Mouse (Mus musculus) kidney, embryonic 16.5 days (tissue): ENCODE data around the gene 0610040J01Rik. TPM values are rescaled to one million over a fixed set of nuclear protein-coding genes. Genes with fewer than 3 reads are reported as not detected.
A peak's percentile ranks its signal among the peaks of the same experiment; 100 is the strongest.

Experiments used
- ATAC-seq: fragments of 200-750 bp; cut with Nextera tagmentation; 2 replicates; pipeline ENCODE4 v1.8.0; 2017; ENCODE audit warnings: moderate TSS enrichment; ENCODE audit not compliant: low FRiP score, low TSS enrichment
- H3K27ac ChIP-seq: fragments of 300-500 bp; sonication (generic); 2 replicates; pipeline ENCODE4 v1.5.1; 2014; ENCODE audit warnings: low read length
- H3K27me3 ChIP-seq: fragments of 300-500 bp; sonication (generic); 2 replicates; pipeline ENCODE4 v1.6.1; 2014; ENCODE audit warnings: low read length, control low read depth, mixed read lengths; ENCODE audit not compliant: insufficient read depth
- H3K36me3 ChIP-seq: fragments of 300-500 bp; sonication (generic); 2 replicates; pipeline ENCODE4 v1.6.1; 2014; ENCODE audit warnings: low read length, control low read depth, mixed read lengths; ENCODE audit not compliant: insufficient read depth
- H3K4me1 ChIP-seq: fragments of 300-500 bp; sonication (generic); 2 replicates; pipeline ENCODE4 v1.6.1; 2014; ENCODE audit warnings: low read length, control low read depth, mixed read lengths; ENCODE audit not compliant: insufficient read depth
- H3K4me2 ChIP-seq: fragments of 300-500 bp; sonication (generic); replicated peaks from 2 replicates; pipeline ENCODE4 v1.6.1; 2014; ENCODE audit warnings: low read depth, low read length
- H3K4me3 ChIP-seq: fragments of 300-500 bp; sonication (generic); 2 replicates; pipeline ENCODE4 v1.5.1; 2014; ENCODE audit warnings: mild to moderate bottlenecking, low read length
- H3K9ac ChIP-seq: fragments of 300-500 bp; sonication (generic); replicated peaks from 2 replicates; pipeline ENCODE4 v1.6.1; 2014; ENCODE audit warnings: low read length
- H3K9me3 ChIP-seq: fragments of 300-500 bp; sonication (generic); 2 replicates; pipeline ENCODE4 v1.6.1; 2016; ENCODE audit warnings: low read length, control low read depth
- WGBS: fragments of 180-500 bp; shearing (Covaris S2); extraction: QIAGEN DNeasy Blood & Tissue Kit; methylation state at CpG from one replicate; pipeline ENCODE4 v1.1.7; 2014; 5-methylcytosine and 5-hydroxymethylcytosine counted together
- polyA plus RNA-seq: library from polyadenylated mRNA; unstranded; fragments of >200 nt; fragmentation: Nextera tagmentation; extraction: Ambion mirVana; gene quantifications from 2 replicates; pipeline ENCODE4 v1.2.1, GENCODE M21; 2015

0610040J01Rik gene
- polyA plus RNA-seq, 1 experiment from 2014 or later: 66.3 TPM

DNA sequence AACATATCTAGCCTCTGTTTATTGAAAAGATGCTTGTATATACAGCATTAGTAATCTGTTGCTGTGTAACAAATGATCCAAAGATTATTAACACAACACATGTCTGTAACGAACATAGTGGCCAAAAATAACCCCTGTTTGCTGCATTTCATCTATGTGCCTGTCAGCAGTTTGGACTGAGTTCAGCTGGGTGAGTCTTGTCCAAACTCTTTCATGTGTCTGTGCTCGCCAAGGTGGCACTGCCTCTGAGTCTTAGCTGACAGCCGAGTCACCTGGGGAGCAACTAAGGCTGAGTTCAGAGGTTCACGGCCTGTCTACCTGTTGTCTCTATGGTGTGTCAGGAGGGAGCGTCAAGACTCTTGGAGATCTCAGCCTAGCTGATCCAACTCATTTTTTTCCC is 5.1 kb downstream of the 0610040J01Rik start:
- no peaks in the 10 kb centered on the region for H3K36me3 ChIP-seq
- no peak overlapping the region for H3K4me2 ChIP-seq
- no peak overlapping the region for H3K4me3 ChIP-seq
- ATAC-seq: no peak
- no peak overlapping the region for H3K27ac ChIP-seq
- no peaks in the 10 kb centered on the region for H3K27me3 ChIP-seq
- 62% methylated on average over 5 of the region's 5 CpGs for WGBS
- H3K4me1 ChIP-seq: peaks cover 32% of the 10 kb centered on the region
- H3K9ac ChIP-seq: no peak overlapping the region
- no peaks in the 10 kb centered on the region for H3K9me3 ChIP-seq

DNA sequence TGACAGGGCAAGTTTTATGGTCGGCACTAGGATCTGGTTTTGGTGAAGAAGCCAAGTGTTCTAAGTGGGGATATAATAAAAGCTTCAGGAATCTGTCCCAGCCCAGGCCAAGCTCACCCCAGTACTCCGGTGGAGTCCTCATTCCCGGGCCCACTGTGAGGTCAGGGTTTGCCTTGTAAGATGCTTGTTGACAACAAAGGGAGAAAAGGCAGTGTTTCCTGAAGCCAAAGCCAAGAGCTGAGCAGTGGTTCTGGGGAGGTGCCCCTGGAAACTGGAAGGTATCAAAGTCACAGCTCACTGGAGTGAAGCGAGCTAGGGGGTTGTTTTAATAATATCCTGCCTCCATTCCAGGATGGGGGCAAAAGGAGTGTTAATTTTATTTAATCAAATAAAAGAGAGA is 6.8 kb downstream of the 0610040J01Rik start:
- Histone ChIP-seq H3K27ac (peak overlapping the region; percentile 79), H3K9me3 (no peaks in the 10 kb centered on the region), H3K4me2 (no peak overlapping the region), H3K9ac (no peak overlapping the region), H3K27me3 (no peaks in the 10 kb centered on the region), H3K36me3 (no peaks in the 10 kb centered on the region), H3K4me3 (no peak overlapping the region), H3K4me1 (peaks cover 42% of the 10 kb centered on the region)
- peak; percentile 64 for ATAC-seq
- 7% methylated on average over 4 of the region's 4 CpGs for WGBS

DNA sequence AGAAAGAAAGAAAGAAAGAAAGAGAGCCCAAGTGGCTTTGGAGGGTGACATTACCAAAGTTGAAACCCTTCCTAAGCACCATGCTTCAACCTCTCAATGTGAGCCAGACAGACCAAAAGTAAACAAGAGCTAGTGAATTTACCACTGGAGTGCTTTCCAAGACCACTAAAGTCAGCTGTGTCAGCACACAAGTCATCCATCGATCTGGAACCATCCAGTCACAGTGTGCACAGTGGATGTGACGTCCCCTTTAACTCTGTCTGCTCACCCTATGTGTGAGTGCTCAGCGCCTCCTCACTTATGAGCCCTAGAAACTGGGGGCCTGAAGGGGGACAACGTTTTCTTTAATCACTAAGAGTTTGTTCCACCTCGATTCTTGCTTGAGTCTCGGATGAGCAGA is 7.4 kb downstream of the 0610040J01Rik start:
- 37% methylated on average over 6 of the region's 6 CpGs for WGBS
- Histone ChIP-seq H3K4me2 (no peak overlapping the region), H3K36me3 (no peaks in the 10 kb centered on the region), H3K9me3 (no peaks in the 10 kb centered on the region), H3K4me1 (peaks cover 46% of the 10 kb centered on the region), H3K9ac (no peak overlapping the region), H3K4me3 (no peak overlapping the region), H3K27ac (peak overlapping the region; percentile 61), H3K27me3 (no peaks in the 10 kb centered on the region)
- ATAC-seq: peak; percentile 72

DNA sequence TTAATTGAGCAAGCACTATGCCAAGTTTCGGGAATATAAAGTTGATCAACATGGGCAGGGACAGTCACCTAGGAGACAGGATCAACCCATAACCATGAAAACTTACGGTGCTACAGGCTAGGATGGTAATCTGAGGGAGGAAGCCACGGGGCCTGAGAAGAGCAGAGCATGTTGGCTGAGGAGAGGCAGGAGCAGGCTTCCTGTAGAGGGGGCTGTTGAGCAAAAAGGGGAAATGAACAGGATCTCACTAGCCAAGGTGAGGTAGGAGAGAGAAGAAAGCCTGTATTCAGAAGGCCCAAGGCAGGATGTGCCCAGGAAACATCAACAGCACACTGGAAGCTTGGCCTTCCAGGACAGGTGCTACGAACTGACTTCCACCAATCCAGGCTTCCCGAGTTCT is 9.0 kb downstream of the 0610040J01Rik start:
- ATAC-seq: no peak
- no peak overlapping the region for H3K9ac ChIP-seq
- H3K9me3 ChIP-seq: no peaks in the 10 kb centered on the region
- peaks cover 49% of the 10 kb centered on the region for H3K4me1 ChIP-seq
- no peak overlapping the region for H3K4me2 ChIP-seq
- no peaks in the 10 kb centered on the region for H3K36me3 ChIP-seq
- no peak overlapping the region for H3K4me3 ChIP-seq
- WGBS: 88% methylated on average over 5 of the region's 5 CpGs
- no peak overlapping the region for H3K27ac ChIP-seq
- H3K27me3 ChIP-seq: no peaks in the 10 kb centered on the region

DNA sequence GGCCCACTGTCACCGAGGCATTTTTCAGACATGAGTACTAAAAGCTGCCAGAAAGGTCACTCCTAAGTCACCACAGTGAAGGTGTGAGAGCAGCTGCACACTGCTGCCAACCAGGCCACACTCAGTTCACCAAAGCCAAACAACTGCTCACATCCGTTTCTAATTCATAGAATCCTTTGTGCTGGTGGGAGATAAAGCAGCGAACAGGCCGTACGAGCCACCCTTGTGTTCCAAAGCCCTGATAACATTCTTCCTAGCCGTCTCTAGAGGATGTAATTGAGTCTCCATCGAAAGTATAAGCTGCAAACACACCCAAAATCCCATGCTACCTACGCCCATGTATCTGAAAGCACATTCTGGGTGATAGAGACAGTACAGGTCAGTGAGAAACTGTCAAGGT is 9.7 kb downstream of the 0610040J01Rik start:
- no peaks in the 10 kb centered on the region for H3K27me3 ChIP-seq
- no peak for ATAC-seq
- no peak overlapping the region; the same call in 1 of the 2 replicates for H3K27ac ChIP-seq
- no peak overlapping the region for H3K4me3 ChIP-seq
- no peaks in the 10 kb centered on the region for H3K36me3 ChIP-seq
- no peak overlapping the region for H3K4me2 ChIP-seq
- 61% methylated on average over 8 of the region's 8 CpGs for WGBS
- no peak overlapping the region for H3K9ac ChIP-seq
- H3K9me3 ChIP-seq: no peaks in the 10 kb centered on the region
- peaks cover 55% of the 10 kb centered on the region for H3K4me1 ChIP-seq

DNA sequence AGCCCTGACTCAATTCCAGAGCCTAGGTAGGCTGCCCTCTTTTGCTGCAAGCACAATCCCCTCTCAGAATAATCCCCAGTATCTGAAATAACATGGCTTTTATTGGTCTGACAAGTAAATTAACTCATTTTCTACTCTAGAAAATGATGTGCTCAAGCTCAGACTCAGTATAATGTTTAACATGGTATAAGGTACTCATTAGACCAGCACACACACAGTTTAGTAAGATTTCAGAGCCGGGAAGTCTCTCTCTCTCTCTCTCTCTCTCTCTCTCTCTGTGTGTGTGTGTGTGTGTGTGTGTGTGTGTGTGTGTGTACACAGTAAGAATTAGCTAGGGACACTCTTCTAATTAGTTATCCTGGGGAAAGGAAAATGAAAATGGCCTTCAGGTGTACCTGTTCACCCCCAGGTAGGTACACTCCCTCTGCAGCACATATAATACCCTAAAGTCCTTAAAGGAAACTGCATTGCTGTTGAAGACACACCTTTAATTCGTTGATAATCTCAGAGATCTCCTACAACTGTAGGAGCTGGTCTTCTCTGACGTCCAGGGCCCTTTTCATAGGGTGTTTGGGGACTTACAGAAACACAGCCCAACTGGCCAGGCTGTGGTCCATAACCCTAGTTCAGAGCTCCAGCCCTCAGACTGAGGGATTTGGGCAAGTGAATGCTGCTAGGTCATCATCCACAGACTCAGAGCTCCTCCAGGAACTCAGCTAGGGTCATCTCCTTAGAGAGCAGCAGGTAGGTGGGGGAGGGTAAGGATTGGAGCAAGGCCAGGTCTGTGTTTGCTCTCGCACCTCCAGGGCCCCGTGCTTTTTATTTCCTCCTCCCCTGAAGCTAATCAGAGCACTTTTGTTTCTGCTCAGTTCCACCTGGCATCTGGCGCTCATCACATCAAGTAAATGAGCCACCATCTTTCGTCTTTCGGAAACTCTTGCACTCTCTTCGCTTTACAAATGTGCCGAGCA is 11.5 kb downstream of the 0610040J01Rik start:
- peak overlapping the region; percentile 89 for H3K27ac ChIP-seq
- peaks cover 48% of the 10 kb centered on the region for H3K4me1 ChIP-seq
- H3K4me2 ChIP-seq: no peak overlapping the region
- no peaks in the 10 kb centered on the region for H3K27me3 ChIP-seq
- no peaks in the 10 kb centered on the region for H3K36me3 ChIP-seq
- no peak overlapping the region for H3K9ac ChIP-seq
- H3K9me3 ChIP-seq: no peaks in the 10 kb centered on the region
- no peak overlapping the region for H3K4me3 ChIP-seq
- ATAC-seq: peak; percentile 52; the same call in 1 of the 2 replicates
- WGBS: 52% methylated on average over 10 of the region's 10 CpGs

DNA sequence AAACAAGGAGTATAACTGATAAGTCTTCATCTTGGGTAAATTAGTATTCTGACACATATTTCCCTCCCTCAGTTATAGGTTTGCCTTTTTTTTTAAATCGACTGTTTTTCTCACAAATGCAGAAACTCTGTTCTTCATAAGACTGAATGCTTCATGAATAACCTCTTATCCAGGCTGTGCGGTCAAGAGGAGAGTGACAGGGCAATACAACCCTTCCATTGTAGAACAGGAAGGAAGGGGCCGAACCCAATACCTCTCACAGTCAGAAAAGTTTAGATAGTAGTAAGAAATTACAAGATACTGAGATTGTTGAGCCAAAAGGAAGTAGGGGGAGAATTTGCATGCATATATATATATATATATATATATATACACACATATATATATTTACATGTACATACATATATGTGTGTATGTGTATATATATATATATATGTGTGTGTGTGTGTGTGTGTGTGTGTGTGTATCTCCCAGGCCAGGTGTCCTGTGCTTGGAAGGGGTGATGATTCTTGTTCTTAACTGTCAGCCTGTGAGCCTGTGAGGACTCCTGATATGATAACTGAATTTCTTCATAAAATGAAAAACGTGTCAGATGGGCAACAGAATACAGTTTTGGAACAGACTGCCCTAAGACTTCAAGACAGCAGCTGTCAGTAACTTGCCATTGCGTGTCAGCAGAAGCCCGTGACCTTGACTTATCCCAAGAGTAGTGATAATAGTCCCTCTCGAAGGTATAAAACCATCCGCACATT is 12.6 kb downstream of the 0610040J01Rik start:
- Histone ChIP-seq H3K36me3 (no peaks in the 10 kb centered on the region), H3K4me1 (peaks cover 42% of the 10 kb centered on the region), H3K27ac (0 out of 2 replicates have a peak overlapping the region, but pooled peaks have one; percentile 15), H3K4me3 (no peak overlapping the region), H3K9ac (no peak overlapping the region), H3K27me3 (no peaks in the 10 kb centered on the region), H3K9me3 (no peaks in the 10 kb centered on the region), H3K4me2 (no peak overlapping the region)
- 89% methylated on average over 8 of the region's 8 CpGs for WGBS
- no peak for ATAC-seq

DNA sequence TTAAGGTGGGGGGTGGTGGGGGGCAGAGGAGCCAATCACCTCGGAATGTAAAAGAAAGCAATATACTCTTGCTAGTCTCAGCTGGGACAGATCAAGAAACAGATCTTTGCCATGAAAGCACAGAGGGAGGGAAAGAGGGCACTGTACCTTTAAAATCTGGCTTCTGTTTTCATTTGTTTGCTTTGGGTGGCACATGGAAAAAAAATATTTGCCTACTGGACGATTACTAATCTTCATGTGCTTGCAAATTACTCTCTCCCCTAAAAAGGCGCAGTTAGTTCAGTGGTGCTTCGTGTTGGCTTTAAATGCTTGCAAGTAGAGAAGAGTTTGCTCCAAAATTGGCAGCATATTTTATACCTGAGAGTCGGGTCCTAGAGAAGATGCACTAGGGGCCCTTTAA is 13.7 kb downstream of the 0610040J01Rik start:
- H3K36me3 ChIP-seq: no peaks in the 10 kb centered on the region
- H3K27ac ChIP-seq: no peak overlapping the region; the same call in 1 of the 2 replicates
- H3K9ac ChIP-seq: no peak overlapping the region
- no peak for ATAC-seq
- H3K27me3 ChIP-seq: no peaks in the 10 kb centered on the region
- WGBS: 50% methylated on average over 5 of the region's 5 CpGs
- no peaks in the 10 kb centered on the region for H3K9me3 ChIP-seq
- H3K4me1 ChIP-seq: peaks cover 42% of the 10 kb centered on the region
- no peak overlapping the region for H3K4me3 ChIP-seq
- no peak overlapping the region for H3K4me2 ChIP-seq

DNA sequence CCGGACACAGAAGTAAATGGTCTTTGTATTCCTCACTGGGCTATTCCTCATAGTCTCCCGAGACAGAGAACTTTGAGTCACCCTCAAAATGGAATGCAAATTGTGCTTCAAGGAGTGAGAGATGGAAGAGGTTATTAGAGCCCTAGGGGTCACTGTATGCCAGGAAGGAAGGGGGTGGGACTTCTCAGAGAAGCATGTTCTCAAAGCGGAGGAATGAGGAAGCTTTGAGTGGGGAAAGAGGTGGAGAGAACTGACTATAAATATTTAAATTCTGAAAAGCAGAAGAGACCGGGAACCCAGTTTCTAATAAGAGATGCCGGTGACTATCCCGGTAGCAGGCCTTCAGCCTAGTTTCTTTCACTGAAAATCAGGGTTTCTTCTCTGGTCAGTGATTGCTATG is 14.8 kb downstream of the 0610040J01Rik start:
- no peaks in the 10 kb centered on the region for H3K36me3 ChIP-seq
- no peaks in the 10 kb centered on the region for H3K9me3 ChIP-seq
- WGBS: 48% methylated on average over 6 of the region's 6 CpGs
- H3K4me2 ChIP-seq: 0 out of 2 replicates have a peak overlapping the region, but pooled peaks have one; percentile 3
- no peak for ATAC-seq
- H3K27me3 ChIP-seq: no peaks in the 10 kb centered on the region
- no peak overlapping the region for H3K4me3 ChIP-seq
- H3K27ac ChIP-seq: peak overlapping the region; percentile 65
- no peak overlapping the region for H3K9ac ChIP-seq
- H3K4me1 ChIP-seq: peaks cover 42% of the 10 kb centered on the region
